Mouse (Mus musculus) neural tube, embryonic 15.5 days (tissue): ENCODE results near the gene Abr. TPM values are rescaled to one million over a fixed set of nuclear protein-coding genes. Genes with fewer than 3 reads are reported as not detected.

ENCODE experiments used
- ATAC-seq: fragments of 200-750 bp; cut with Nextera tagmentation; 2 replicates; pipeline ENCODE4 v1.8.0; 2017; ENCODE audit warnings: mild to moderate bottlenecking, moderate TSS enrichment, moderate library complexity; ENCODE audit not compliant: low FRiP score
- H3K27ac ChIP-seq: fragments of 300-500 bp; sonication (generic); replicated peaks from 2 replicates; pipeline ENCODE4 v1.5.1; 2015; ENCODE audit warnings: mild to moderate bottlenecking, inconsistent platforms
- H3K27me3 ChIP-seq: fragments of 300-500 bp; sonication (generic); replicated peaks from 2 replicates; pipeline ENCODE4 v1.6.1; 2015; ENCODE audit warnings: inconsistent platforms
- H3K36me3 ChIP-seq: fragments of 300-500 bp; sonication (generic); 2 replicates; pipeline ENCODE4 v1.6.1; 2015; ENCODE audit warnings: inconsistent platforms
- H3K4me1 ChIP-seq: fragments of 300-500 bp; sonication (generic); 2 replicates; pipeline ENCODE4 v1.6.1; 2015; ENCODE audit warnings: inconsistent platforms
- H3K4me2 ChIP-seq: fragments of 300-500 bp; sonication (generic); 2 replicates; pipeline ENCODE4 v1.6.1; 2015; ENCODE audit warnings: inconsistent platforms, mild to moderate bottlenecking, moderate library complexity
- H3K4me3 ChIP-seq: fragments of 300-500 bp; sonication (generic); replicated peaks from 2 replicates; pipeline ENCODE4 v1.5.1; 2015; ENCODE audit warnings: mild to moderate bottlenecking, inconsistent platforms
- H3K9ac ChIP-seq: fragments of 300-500 bp; sonication (generic); replicated peaks from 2 replicates; pipeline ENCODE4 v1.6.1; 2015; ENCODE audit warnings: mild to moderate bottlenecking, inconsistent platforms
- H3K9me3 ChIP-seq: fragments of 300-500 bp; sonication (generic); replicated peaks from 2 replicates; pipeline ENCODE4 v1.6.1; 2016; ENCODE audit warnings: inconsistent platforms
- WGBS: fragments of 180-500 bp; shearing (Covaris S2); methylation state at CpG from one replicate; pipeline ENCODE4 v1.1.7; 2015; ENCODE audit warnings: mixed read lengths; 5-methylcytosine and 5-hydroxymethylcytosine counted together
- polyA plus RNA-seq: library from polyadenylated mRNA; unstranded; fragments of >200 nt; fragmentation: Nextera tagmentation; extraction: Ambion mirVana; gene quantifications from 2 replicates; pipeline ENCODE4 v1.2.1, GENCODE M21; 2015

Gene Abr
- polyA plus RNA-seq, 1 experiment from 2014 or later, result 88.3 TPM

DNA sequence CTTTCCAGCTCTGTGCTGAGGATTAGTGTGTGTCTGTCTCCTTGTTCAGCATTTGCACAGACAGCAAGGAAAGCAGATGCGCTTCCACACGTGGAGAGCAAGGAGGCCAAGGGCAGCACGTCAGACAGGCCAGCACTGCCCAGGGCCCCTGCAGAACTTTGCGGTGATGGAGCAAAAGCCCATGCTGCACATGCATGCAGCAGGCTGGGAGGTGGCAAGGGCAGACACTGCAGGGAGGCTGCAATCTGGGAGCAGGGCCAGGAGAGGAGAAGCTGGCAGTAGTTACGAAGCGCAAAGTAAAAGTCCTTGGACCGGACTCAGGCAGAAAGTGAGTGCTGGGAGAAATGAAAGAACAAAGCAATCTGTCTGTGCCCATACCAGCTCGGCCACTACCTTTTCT lies 203.7 kb downstream of the Abr start:
- no peak overlapping the region for H3K4me3 ChIP-seq
- 75% methylated on average over 8 of the region's 8 CpGs for WGBS
- no peak overlapping the region for H3K4me2 ChIP-seq
- H3K9me3 ChIP-seq, result no peaks in the 10 kb centered on the region
- H3K27ac ChIP-seq, result peak overlapping the region; percentile 19; the same call in 1 of the 2 replicates
- H3K36me3 ChIP-seq, result peaks cover 95% of the 10 kb centered on the region
- H3K27me3 ChIP-seq, result no peaks in the 10 kb centered on the region
- no peak for ATAC-seq
- H3K4me1 ChIP-seq, result peaks cover 4% of the 10 kb centered on the region; the same call in 1 of the 2 replicates
- no peak overlapping the region for H3K9ac ChIP-seq

DNA sequence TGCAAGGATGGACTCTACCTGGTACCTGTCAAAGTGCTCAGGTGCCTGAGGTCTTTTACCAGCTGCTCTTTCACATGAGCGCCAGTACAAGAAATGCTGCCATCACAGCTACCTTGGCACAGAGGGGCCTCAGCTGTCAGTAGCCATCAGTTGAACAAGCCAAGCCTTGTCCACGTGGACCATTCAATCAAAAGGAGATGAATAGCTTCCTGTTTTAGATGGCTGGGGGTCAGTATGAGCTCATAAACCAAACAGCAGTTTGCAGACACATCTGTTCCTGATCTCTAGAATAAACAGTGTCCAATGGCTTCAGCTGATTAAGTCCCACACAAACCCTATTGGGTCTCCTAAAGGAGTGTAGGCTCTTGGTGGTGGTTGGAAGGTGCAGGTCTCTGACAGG lies 206.1 kb downstream of the Abr start:
- H3K4me1 ChIP-seq, result peaks cover 4% of the 10 kb centered on the region; the same call in 1 of the 2 replicates
- 65% methylated on average over 2 of the region's 2 CpGs for WGBS
- no peak for ATAC-seq
- no peak overlapping the region for H3K9ac ChIP-seq
- no peak overlapping the region for H3K4me3 ChIP-seq
- H3K27me3 ChIP-seq, result no peaks in the 10 kb centered on the region
- peaks cover 78% of the 10 kb centered on the region for H3K36me3 ChIP-seq
- no peak overlapping the region for H3K27ac ChIP-seq
- no peak overlapping the region for H3K4me2 ChIP-seq
- no peaks in the 10 kb centered on the region for H3K9me3 ChIP-seq

DNA sequence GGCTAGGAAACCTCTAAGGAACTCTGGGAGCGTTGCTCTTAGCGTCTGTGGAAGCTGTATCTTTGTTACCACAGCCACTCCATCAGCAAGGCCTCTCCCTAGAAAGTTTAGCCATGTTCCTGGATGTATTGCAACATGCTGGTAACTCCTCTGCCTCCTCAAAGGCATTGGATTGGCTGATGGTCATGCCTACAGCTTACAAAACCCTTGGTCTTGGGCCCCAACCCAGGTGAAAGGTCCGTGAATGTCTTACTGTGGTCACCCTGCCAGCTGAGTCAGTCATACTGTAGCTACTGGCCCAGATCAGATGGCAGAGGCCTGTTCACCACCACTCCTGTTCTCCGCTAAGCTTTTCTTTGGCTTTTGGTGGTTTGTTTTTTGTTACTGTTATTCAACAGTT lies 207.1 kb downstream of the Abr start:
- no peak for ATAC-seq
- no peak overlapping the region for H3K4me3 ChIP-seq
- H3K27me3 ChIP-seq, result no peaks in the 10 kb centered on the region
- no peaks in the 10 kb centered on the region for H3K9me3 ChIP-seq
- H3K9ac ChIP-seq, result no peak overlapping the region
- H3K4me2 ChIP-seq, result no peak overlapping the region
- peaks cover 75% of the 10 kb centered on the region for H3K36me3 ChIP-seq
- peaks cover 4% of the 10 kb centered on the region; the same call in 1 of the 2 replicates for H3K4me1 ChIP-seq
- no peak overlapping the region for H3K27ac ChIP-seq
- WGBS, result 94% methylated on average over 4 of the region's 4 CpGs

DNA sequence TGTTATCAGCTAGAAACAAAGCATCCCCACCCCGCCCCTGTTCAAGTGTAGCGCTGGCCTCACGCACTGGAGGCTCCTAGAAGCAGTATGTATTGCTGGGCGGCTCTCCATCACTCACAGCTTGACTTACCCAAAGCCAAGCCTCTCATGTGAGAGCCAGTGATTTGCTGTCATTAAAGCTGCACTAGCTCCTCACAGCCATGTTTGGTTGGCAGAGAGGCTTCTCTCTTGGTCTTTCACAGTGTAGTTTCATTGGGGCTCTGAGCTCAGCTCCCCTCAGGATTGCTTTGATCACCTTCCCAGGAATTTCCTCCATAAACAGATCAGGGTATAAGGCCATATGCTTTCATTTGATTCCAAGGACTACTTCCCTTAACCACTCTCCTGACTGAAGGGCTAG lies 208.9 kb downstream of the Abr start:
- ATAC-seq, result no peak
- Histone ChIP-seq H3K4me3 (no peak overlapping the region), H3K36me3 (peaks cover 60% of the 10 kb centered on the region), H3K4me2 (no peak overlapping the region), H3K9ac (no peak overlapping the region), H3K9me3 (no peaks in the 10 kb centered on the region), H3K27me3 (no peaks in the 10 kb centered on the region), H3K4me1 (peaks cover 16% of the 10 kb centered on the region), H3K27ac (no peak overlapping the region)
- WGBS, result 72% methylated on average over 4 of the region's 4 CpGs

DNA sequence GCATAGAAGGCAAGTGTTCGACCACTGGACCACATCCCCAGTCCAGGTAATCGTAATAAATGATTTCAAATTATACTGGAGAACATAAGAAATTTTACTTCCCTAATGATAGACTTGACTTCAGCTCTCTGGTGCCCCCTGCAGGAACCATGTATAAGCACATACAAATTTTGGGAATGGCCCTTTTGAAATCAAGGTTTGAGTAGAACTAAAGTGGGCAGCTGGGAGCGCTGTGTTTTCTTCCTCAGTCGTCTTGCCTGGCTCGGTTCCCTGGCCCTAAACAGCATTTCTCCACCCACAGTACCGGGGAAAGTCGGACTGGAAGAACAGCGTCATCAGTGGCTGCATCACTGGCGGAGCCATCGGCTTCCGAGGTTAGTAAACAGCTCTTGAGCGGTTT lies 211.3 kb downstream of the Abr start:
- no peak for ATAC-seq
- Histone ChIP-seq H3K9ac (no peak overlapping the region), H3K36me3 (peaks cover 36% of the 10 kb centered on the region), H3K4me1 (peaks cover 25% of the 10 kb centered on the region), H3K27ac (no peak overlapping the region), H3K27me3 (no peaks in the 10 kb centered on the region), H3K4me3 (no peak overlapping the region), H3K9me3 (no peaks in the 10 kb centered on the region), H3K4me2 (no peak overlapping the region)
- WGBS, result 73% methylated on average over 12 of the region's 12 CpGs

DNA sequence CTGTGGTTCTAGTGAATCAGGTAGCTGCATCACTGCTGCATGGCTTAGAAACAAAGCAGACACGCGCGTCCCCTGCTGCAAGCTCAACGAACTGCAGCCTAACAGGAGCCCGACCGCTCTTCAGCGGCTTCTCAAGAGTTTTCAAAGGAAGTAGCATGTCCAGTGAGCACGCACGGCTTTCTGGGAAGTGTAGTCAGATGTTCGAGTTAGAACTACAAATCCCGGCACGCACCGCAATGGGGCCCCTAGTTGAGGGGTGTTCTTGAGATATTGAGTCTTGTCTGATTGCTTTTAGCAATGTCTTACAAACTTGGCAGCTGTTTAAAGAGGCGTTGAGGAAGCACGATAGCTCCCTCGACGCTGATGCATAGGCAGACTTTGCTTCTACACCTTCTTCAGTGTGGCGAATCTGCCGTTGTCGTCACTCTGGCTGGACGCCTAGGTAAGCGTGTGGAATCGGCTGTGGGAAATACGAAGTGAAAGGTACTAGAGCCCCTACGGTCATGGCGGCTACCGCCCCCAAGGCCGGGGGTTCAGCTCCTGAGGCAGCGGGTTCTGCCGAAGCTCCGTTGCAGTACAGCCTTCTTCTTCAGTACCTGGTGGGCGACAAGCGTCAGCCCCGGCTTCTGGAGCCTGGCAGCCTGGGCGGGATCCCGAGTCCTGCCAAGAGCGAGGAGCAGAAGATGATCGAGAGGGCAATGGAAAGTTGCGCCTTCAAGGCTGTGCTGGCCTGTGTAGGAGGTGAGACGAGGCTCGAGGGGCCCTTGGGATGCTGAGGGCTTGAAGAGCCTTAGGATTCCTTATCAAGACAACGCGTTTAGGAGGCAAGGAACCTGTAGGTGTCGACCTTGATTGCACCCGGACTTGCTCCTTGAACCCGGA lies 215.2 kb downstream of the Abr start, which contains the start of gene Timm22:
Timm22 (plus strand) TSS at position 251 of the 882 bp plus-strand sequence.
- ATAC-seq, result peak; percentile 96
- Histone ChIP-seq H3K4me3 (peak within 1 kb of the TSS; percentile 93), H3K4me2 (peak within 1 kb of the TSS; percentile 75), H3K9me3 (no peaks in the 10 kb centered on the region), H3K9ac (peak within 1 kb of the TSS; percentile 97), H3K27ac (peak within 1 kb of the TSS; percentile 91), H3K36me3 (peaks cover 10% of the 10 kb centered on the region), H3K27me3 (0 out of 2 replicates have a peak, but pooled peaks cover 2% of the 10 kb centered on the region), H3K4me1 (peaks cover 21% of the 10 kb centered on the region)
- under 1% methylated on average over 46 of the region's 46 CpGs for WGBS

DNA sequence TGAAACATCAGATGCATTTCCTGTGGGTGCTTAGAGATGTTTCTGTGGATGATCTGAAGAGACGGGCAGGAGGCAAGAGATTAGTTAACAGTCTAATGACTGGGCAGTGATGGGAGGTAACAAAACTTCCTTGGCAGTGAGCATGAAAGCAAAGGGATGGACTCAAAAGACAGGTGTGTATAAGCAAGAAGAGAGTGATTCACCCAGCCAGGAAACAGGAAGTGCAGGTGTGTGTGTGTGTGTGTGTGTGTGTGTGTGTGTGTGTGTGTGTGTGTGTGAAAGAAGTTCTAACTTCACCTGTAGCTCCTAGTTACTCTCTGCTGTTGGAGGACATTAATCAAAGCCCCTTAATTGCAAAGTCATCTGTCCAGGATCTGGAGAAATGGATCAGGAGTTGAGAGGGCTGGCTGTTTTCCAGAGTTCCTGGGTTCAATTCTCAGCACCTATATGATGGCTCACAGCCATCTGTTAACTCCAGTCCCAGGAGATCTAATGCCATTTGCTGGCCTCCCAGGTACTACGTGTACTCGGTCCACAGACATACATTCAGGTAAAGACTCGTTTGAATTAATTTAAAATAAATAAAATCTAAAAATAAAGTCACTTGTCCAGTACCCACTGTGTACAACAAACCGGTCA lies 216.4 kb downstream of the Abr start:
- Histone ChIP-seq H3K4me3 (no peak overlapping the region), H3K4me2 (no peak overlapping the region), H3K27me3 (0 out of 2 replicates have a peak, but pooled peaks cover 2% of the 10 kb centered on the region), H3K27ac (no peak overlapping the region), H3K9me3 (no peaks in the 10 kb centered on the region), H3K4me1 (peaks cover 21% of the 10 kb centered on the region), H3K9ac (no peak overlapping the region), H3K36me3 (peaks cover 5% of the 10 kb centered on the region; the same call in 1 of the 2 replicates)
- ATAC-seq, result no peak
- 90% methylated on average over 5 of the region's 5 CpGs for WGBS

DNA sequence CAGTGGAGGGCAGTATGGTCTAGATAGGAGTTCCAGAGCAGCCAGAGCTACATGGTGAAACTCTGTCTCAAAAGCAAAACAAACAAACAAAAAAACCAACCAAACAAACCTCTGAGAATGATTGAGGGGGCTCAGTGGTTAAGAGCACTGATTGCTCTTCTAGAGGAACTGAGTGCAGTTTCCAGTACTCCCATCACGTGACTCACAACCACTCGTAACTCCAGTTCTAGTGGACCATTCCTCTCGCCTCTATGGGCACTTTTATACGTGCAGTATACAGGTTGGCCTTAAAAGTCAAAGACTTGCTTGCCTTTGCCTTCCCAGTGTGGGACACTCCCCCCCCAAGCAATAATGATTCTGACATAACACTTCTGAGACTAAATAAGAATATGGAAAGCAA lies 217.0 kb downstream of the Abr start:
- Histone ChIP-seq H3K27me3 (0 out of 2 replicates have a peak, but pooled peaks cover 2% of the 10 kb centered on the region), H3K27ac (no peak overlapping the region), H3K4me2 (no peak overlapping the region), H3K4me3 (no peak overlapping the region), H3K9ac (no peak overlapping the region), H3K9me3 (no peaks in the 10 kb centered on the region), H3K36me3 (peaks cover 4% of the 10 kb centered on the region; the same call in 1 of the 2 replicates), H3K4me1 (peaks cover 24% of the 10 kb centered on the region)
- ATAC-seq, result no peak
- WGBS, result 71% methylated on average over 4 of the region's 4 CpGs

DNA sequence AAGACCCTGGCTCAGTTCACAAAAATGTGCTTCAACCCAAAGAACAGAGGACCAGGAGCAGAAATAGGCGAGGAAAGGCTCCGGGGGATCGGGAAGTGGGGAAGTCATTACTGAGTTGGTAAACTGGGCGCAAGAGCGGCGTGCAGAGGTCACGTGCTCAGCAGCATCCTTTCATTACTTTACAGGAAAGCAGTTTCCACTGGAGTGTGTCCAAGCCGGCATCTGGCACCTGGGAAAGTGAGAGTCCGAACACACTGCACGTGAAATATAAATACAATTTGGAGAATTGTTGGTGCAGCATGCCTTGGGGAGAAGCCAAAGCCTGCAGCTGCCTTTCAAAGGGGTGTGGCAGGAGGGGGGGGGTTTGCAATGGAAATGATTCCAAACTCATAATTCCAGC lies 220.7 kb downstream of the Abr start:
- Histone ChIP-seq H3K36me3 (no peaks in the 10 kb centered on the region), H3K27ac (no peak overlapping the region), H3K9me3 (no peaks in the 10 kb centered on the region), H3K9ac (no peak overlapping the region), H3K27me3 (0 out of 2 replicates have a peak, but pooled peaks cover 2% of the 10 kb centered on the region), H3K4me1 (peaks cover 26% of the 10 kb centered on the region), H3K4me3 (no peak overlapping the region), H3K4me2 (no peak overlapping the region)
- no peak for ATAC-seq
- 70% methylated on average over 10 of the region's 10 CpGs for WGBS

DNA sequence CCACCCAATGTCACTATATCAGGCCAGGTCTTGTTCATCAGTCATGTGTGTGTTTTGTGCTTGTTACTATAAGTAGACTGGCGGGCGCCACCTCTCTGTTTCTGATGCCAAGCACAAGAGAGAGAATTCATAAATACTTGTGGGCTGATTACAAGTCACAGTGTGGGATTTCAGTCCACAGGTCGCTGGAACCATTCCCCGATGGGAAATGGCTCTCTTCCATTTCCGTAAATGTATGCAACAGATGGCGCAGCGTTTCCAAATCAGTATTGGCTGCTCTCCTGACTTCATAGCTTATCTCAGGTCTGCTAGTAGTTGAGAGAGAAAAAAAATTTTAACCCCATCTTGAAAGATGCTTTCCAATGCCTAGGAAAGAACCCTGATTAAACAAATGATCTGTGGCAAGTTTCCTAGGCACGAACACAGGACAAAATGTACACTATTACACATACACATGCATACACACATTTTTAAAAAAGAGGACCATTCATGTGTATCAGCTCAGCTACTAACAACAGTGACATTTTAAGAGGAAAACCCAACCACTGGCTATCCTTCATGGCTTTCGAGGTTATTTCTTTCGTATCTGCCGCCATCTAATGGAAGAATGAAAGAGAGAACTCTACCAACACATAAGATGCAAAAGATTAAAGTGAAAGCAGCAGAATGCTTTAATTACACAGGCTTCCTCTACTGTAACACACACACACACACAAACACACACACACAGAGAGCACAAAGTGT lies 222.4 kb downstream of the Abr start:
- H3K27me3 ChIP-seq, result no peaks in the 10 kb centered on the region
- peak overlapping the region; percentile 87 for H3K4me3 ChIP-seq
- ATAC-seq, result peak; percentile 43; the same call in 1 of the 2 replicates
- peak overlapping the region; percentile 91 for H3K4me2 ChIP-seq
- H3K27ac ChIP-seq, result peak overlapping the region; percentile 89
- peaks cover 30% of the 10 kb centered on the region for H3K4me1 ChIP-seq
- WGBS, result 11% methylated on average over 11 of the region's 11 CpGs
- no peaks in the 10 kb centered on the region for H3K36me3 ChIP-seq
- H3K9me3 ChIP-seq, result no peaks in the 10 kb centered on the region
- H3K9ac ChIP-seq, result peak overlapping the region; percentile 77; the same call in 1 of the 2 replicates
